In genomic region chr15:82921559-82921958, GRCm38 (mm10) we compare ENCODE assay signal across 9 mouse cellular contexts.
A peak's percentile ranks its signal among the peaks of the same experiment; 100 is the strongest.
DNase-seq lines count a peak whose midpoint lies in the region; ATAC-seq and TF ChIP-seq lines count a peak whose summit lies in the region.
"Had no signal": no experiment of that assay in that cellular context is flagged by ENCODE, and none has a peak within 500 bp of the region (broad histone marks: within the 10 kb centered on the region; RNA-seq: fewer than 3 reads in every experiment).

No protein-coding gene starts in this region.

- H3K36me3 ChIP-seq in heart, postnatal 0 days (replicated peaks; ENCODE audit: control insufficient read depth, insufficient read depth, low read length) = no peaks in the 10 kb centered on the region
- no peaks in the 10 kb centered on the region for H3K36me3 ChIP-seq in midbrain, embryonic 10.5 days
- no peaks in the 10 kb centered on the region for H3K36me3 ChIP-seq in midbrain, embryonic 11.5 days (ENCODE audit: control insufficient read depth, insufficient read depth, low read length)
- H3K36me3 ChIP-seq in hindbrain, embryonic 14.5 days (replicated peaks; ENCODE audit: control insufficient read depth, insufficient read depth) = no peaks in the 10 kb centered on the region
- no peaks in the 10 kb centered on the region for H3K36me3 ChIP-seq in neural tube, embryonic 14.5 days (ENCODE audit: control insufficient read depth, insufficient read depth, low read length)

- no peak for DNase-seq in heart, postnatal 0 days (ENCODE audit: low spot score)
- DNase-seq in heart, adult 18-20 months = no peak
- no peak for DNase-seq in midbrain, embryonic 10.5 days (ENCODE audit: low spot score)
- DNase-seq in midbrain, embryonic 11.5 days (ENCODE audit: low spot score, missing footprints) = no peak
- DNase-seq in hindbrain, embryonic 14.5 days (ENCODE audit: low spot score) = no peak
- no peak for DNase-seq in adrenal gland, adult (ENCODE audit: inconsistent age in 2 of 2, low spot score in 1 of 2)
- DNase-seq in thymus, adult 18-20 months = no peak

- H3K27ac ChIP-seq in heart, postnatal 0 days (ENCODE audit: low read depth) = no peak overlapping the region
- peak overlapping the region; percentile 38 for H3K27ac ChIP-seq in midbrain, embryonic 10.5 days (replicated peaks)
- H3K27ac ChIP-seq in midbrain, embryonic 11.5 days (ENCODE audit: low read depth, low read length) = no peak overlapping the region; the same call in 1 of the 2 replicates
- peak overlapping the region; percentile 56 for H3K27ac ChIP-seq in hindbrain, embryonic 14.5 days
- peak overlapping the region; percentile 34; the same call in 1 of the 2 replicates for H3K27ac ChIP-seq in neural tube, embryonic 14.5 days (ENCODE audit: low read depth, low read length)
- H3K27ac ChIP-seq: heart, adult 2 months had no signal

- ATAC-seq in heart, postnatal 0 days (ENCODE audit: insufficient read depth, low read depth) = peak; percentile 1; the same call in 1 of the 2 replicates
- ATAC-seq in midbrain, embryonic 11.5 days (ENCODE audit: low FRiP score) = no peak
- 0 out of 2 replicates have a peak, but pooled peaks have one; percentile 0 for ATAC-seq in hindbrain, embryonic 14.5 days (ENCODE audit: low FRiP score)
- no peak for ATAC-seq in neural tube, embryonic 14.5 days (ENCODE audit: low read depth)

- TF ChIP-seq CTCF in heart, postnatal 0 days (IDR thresholded peaks at IDR 0.05; ENCODE audit: low read depth) = no peak

- no peaks in the 10 kb centered on the region for H3K9me3 ChIP-seq in heart, postnatal 0 days (replicated peaks; ENCODE audit: control insufficient read depth, low read length)
- H3K9me3 ChIP-seq in midbrain, embryonic 10.5 days (replicated peaks) = no peaks in the 10 kb centered on the region
- no peaks in the 10 kb centered on the region for H3K9me3 ChIP-seq in midbrain, embryonic 11.5 days (ENCODE audit: control insufficient read depth, low read length)
- H3K9me3 ChIP-seq in hindbrain, embryonic 14.5 days (ENCODE audit: control insufficient read depth, low read length) = no peaks in the 10 kb centered on the region
- no peaks in the 10 kb centered on the region for H3K9me3 ChIP-seq in neural tube, embryonic 14.5 days (ENCODE audit: control insufficient read depth, low read length)

- H3K9ac ChIP-seq in heart, postnatal 0 days (replicated peaks; ENCODE audit: low read depth, low read length) = no peak overlapping the region
- H3K9ac ChIP-seq in midbrain, embryonic 11.5 days (ENCODE audit: low read length) = no peak overlapping the region
- no peak overlapping the region for H3K9ac ChIP-seq in hindbrain, embryonic 14.5 days
- peak overlapping the region; percentile 16; the same call in 1 of the 2 replicates for H3K9ac ChIP-seq in neural tube, embryonic 14.5 days (replicated peaks; ENCODE audit: low read depth, low read length)

- H3K27me3 ChIP-seq in heart, postnatal 0 days (ENCODE audit: control insufficient read depth, insufficient read depth, low read length) = peaks cover 29% of the 10 kb centered on the region; the same call in 1 of the 2 replicates
- H3K27me3 ChIP-seq in midbrain, embryonic 10.5 days (ENCODE audit: low read depth, poor library complexity, severe bottlenecking) = peaks cover 82% of the 10 kb centered on the region
- peaks cover 12% of the 10 kb centered on the region for H3K27me3 ChIP-seq in midbrain, embryonic 11.5 days (ENCODE audit: control insufficient read depth, insufficient read depth, low read length)
- peaks cover 11% of the 10 kb centered on the region; the same call in 1 of the 2 replicates for H3K27me3 ChIP-seq in hindbrain, embryonic 14.5 days (ENCODE audit: control insufficient read depth, insufficient read depth, low read length)
- peaks cover 2% of the 10 kb centered on the region; the same call in 1 of the 2 replicates for H3K27me3 ChIP-seq in neural tube, embryonic 14.5 days (ENCODE audit: control insufficient read depth, insufficient read depth, low read length)

- H3K4me1 ChIP-seq in heart, postnatal 0 days (ENCODE audit: control insufficient read depth, insufficient read depth) = peaks cover 26% of the 10 kb centered on the region
- peaks cover 88% of the 10 kb centered on the region for H3K4me1 ChIP-seq in midbrain, embryonic 10.5 days
- H3K4me1 ChIP-seq in midbrain, embryonic 11.5 days (ENCODE audit: control insufficient read depth, insufficient read depth, low read length) = peaks cover 54% of the 10 kb centered on the region
- peaks cover 91% of the 10 kb centered on the region for H3K4me1 ChIP-seq in hindbrain, embryonic 14.5 days (replicated peaks; ENCODE audit: control insufficient read depth, insufficient read depth, low read length)
- peaks cover 82% of the 10 kb centered on the region for H3K4me1 ChIP-seq in neural tube, embryonic 14.5 days (ENCODE audit: control insufficient read depth, insufficient read depth, low read length)

- no peak overlapping the region for H3K4me3 ChIP-seq in heart, postnatal 0 days (ENCODE audit: low read depth, low read length)
- H3K4me3 ChIP-seq in midbrain, embryonic 10.5 days = 0 out of 2 replicates have a peak overlapping the region, but pooled peaks have one; percentile 24
- H3K4me3 ChIP-seq in midbrain, embryonic 11.5 days (ENCODE audit: low read depth, low read length) = no peak overlapping the region
- H3K4me3 ChIP-seq in hindbrain, embryonic 14.5 days (replicated peaks; ENCODE audit: low read length) = no peak overlapping the region
- no peak overlapping the region for H3K4me3 ChIP-seq in neural tube, embryonic 14.5 days (ENCODE audit: low read depth, low read length)
- H3K4me3 ChIP-seq: heart, adult 2 months had no signal

- no peak overlapping the region for H3K4me2 ChIP-seq in heart, postnatal 0 days (ENCODE audit: low read depth, low read length)
- no peak overlapping the region for H3K4me2 ChIP-seq in midbrain, embryonic 11.5 days
- H3K4me2 ChIP-seq in hindbrain, embryonic 14.5 days (replicated peaks) = peak overlapping the region; percentile 25; the same call in 1 of the 2 replicates
- H3K4me2 ChIP-seq in neural tube, embryonic 14.5 days (ENCODE audit: low read depth, low read length) = 0 out of 2 replicates have a peak overlapping the region, but pooled peaks have one; percentile 11

- no peak for TF ChIP-seq EP300 in heart, postnatal 0 days (IDR thresholded peaks at IDR 0.05; ENCODE audit: low read depth)

- WGBS in heart, postnatal 0 days = 17% methylated on average over 1 of the region's 1 CpGs
- WGBS in midbrain, embryonic 10.5 days = 47% methylated on average over 1 of the region's 1 CpGs
- WGBS in midbrain, embryonic 11.5 days = 42% methylated on average over 1 of the region's 1 CpGs
- 38% methylated on average over 1 of the region's 1 CpGs for WGBS in hindbrain, embryonic 14.5 days
- WGBS in neural tube, embryonic 14.5 days = 33% methylated on average over 1 of the region's 1 CpGs

Comparison
In these comparisons a context has a peak if more than half of its experiments do, and no peak if none do; other contexts are left out.
1. H3K27ac ChIP-seq: peak in midbrain, embryonic 10.5 days (single experiment), hindbrain, embryonic 14.5 days (single experiment) and neural tube, embryonic 14.5 days (single experiment); none in heart, postnatal 0 days (single experiment) and midbrain, embryonic 11.5 days (single experiment).
2. ATAC-seq: peak in heart, postnatal 0 days (single experiment) and hindbrain, embryonic 14.5 days (single experiment); none in midbrain, embryonic 11.5 days (single experiment) and neural tube, embryonic 14.5 days (single experiment).
3. H3K4me2 ChIP-seq: peak in hindbrain, embryonic 14.5 days (single experiment) and neural tube, embryonic 14.5 days (single experiment); none in heart, postnatal 0 days (single experiment) and midbrain, embryonic 11.5 days (single experiment).